Comparison of ENCODE assay signal across 8 mouse cellular contexts in the genomic region with DNA sequence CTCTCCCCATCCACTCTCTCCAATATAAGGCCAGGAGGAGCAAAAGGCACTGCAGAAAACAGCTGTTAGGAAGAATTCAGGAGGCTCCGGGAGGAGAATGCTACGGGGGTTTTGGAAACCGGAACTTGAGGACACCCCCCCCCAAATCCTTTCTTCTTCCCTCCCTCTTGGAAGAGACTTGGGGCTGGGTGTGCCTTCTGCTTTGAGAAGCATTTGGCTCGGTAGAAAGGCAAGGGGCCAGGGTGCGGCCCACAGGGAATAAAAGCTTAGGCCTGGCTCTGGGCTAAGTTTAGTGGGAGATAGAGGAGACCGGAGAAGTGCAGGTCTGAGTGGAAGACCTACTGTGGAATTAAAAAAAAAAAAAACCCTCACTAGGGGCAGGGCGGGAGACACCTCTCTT.
DNase-seq lines count a peak whose midpoint lies in the region; ATAC-seq and TF ChIP-seq lines count a peak whose summit lies in the region.

No protein-coding gene starts in this region.

- H3K4me3 ChIP-seq in forebrain, embryonic 16.5 days (replicated peaks; ENCODE audit: low read length): peak overlapping the region; percentile 95
- peak overlapping the region; percentile 84 for H3K4me3 ChIP-seq in hindbrain, embryonic 11.5 days (ENCODE audit: low read depth, low read length)
- H3K4me3 ChIP-seq in limb, embryonic 15.5 days: peak overlapping the region; percentile 85
- peak overlapping the region; percentile 44 for H3K4me3 ChIP-seq in myocyte

- peak overlapping the region; percentile 64 for H3K4me2 ChIP-seq in forebrain, embryonic 16.5 days (ENCODE audit: low read length)
- peak overlapping the region; percentile 89 for H3K4me2 ChIP-seq in hindbrain, embryonic 11.5 days (replicated peaks; ENCODE audit: low read depth, low read length)
- peak overlapping the region; percentile 86 for H3K4me2 ChIP-seq in limb, embryonic 15.5 days
- H3K4me2 ChIP-seq in myocyte (ENCODE audit: low read depth): peak overlapping the region; percentile 94

- H3K27ac ChIP-seq in forebrain, embryonic 16.5 days (ENCODE audit: low read length): peak overlapping the region; percentile 98; the same call in 1 of the 2 replicates
- H3K27ac ChIP-seq in hindbrain, embryonic 11.5 days (ENCODE audit: low read depth, low read length): no peak overlapping the region
- peak overlapping the region; percentile 48; the same call in 1 of the 2 replicates for H3K27ac ChIP-seq in limb, embryonic 15.5 days

- H3K36me3 ChIP-seq in forebrain, embryonic 16.5 days (ENCODE audit: control insufficient read depth, insufficient read depth): 0 out of 2 replicates have a peak, but pooled peaks cover 2% of the 10 kb centered on the region
- no peaks in the 10 kb centered on the region for H3K36me3 ChIP-seq in hindbrain, embryonic 11.5 days (ENCODE audit: control insufficient read depth, insufficient read depth, low read length)
- H3K36me3 ChIP-seq in limb, embryonic 15.5 days: no peaks in the 10 kb centered on the region
- H3K36me3 ChIP-seq in myocyte (ENCODE audit: control insufficient read depth, insufficient read depth): no peaks in the 10 kb centered on the region

- H3K27me3 ChIP-seq in forebrain, embryonic 16.5 days (replicated peaks; ENCODE audit: control insufficient read depth, insufficient read depth, low read length): no peaks in the 10 kb centered on the region
- H3K27me3 ChIP-seq in hindbrain, embryonic 11.5 days (ENCODE audit: control insufficient read depth, insufficient read depth, low read length): no peaks in the 10 kb centered on the region
- no peaks in the 10 kb centered on the region for H3K27me3 ChIP-seq in limb, embryonic 15.5 days
- no peaks in the 10 kb centered on the region for H3K27me3 ChIP-seq in myocyte (ENCODE audit: control insufficient read depth, insufficient read depth, insufficient read length)

- 6% methylated on average over 7 of the region's 7 CpGs for WGBS in forebrain, embryonic 16.5 days
- WGBS in hindbrain, embryonic 11.5 days: 11% methylated on average over 7 of the region's 7 CpGs
- WGBS in limb, embryonic 15.5 days: 8% methylated on average over 7 of the region's 7 CpGs

- H3K9ac ChIP-seq in forebrain, embryonic 16.5 days (replicated peaks; ENCODE audit: low read depth, low read length): peak overlapping the region; percentile 93
- peak overlapping the region; percentile 92; the same call in 1 of the 2 replicates for H3K9ac ChIP-seq in hindbrain, embryonic 11.5 days (ENCODE audit: low read depth, low read length)
- H3K9ac ChIP-seq in limb, embryonic 15.5 days: no peak overlapping the region

- H3ac ChIP-seq in myocyte (ENCODE audit: control insufficient read depth, insufficient read length): no peak overlapping the region

- TF ChIP-seq POLR2A in myocyte (IDR thresholded peaks at IDR 0.05; ENCODE audit: insufficient read length, low read depth): no peak

- peak; percentile 71 for DNase-seq in NIH3T3 (ENCODE audit: low read depth)
- DNase-seq in brain, adult 2 months (ENCODE audit: low read depth, low spot score): peak; percentile 43
- DNase-seq in hindbrain, embryonic 11.5 days (ENCODE audit: low spot score): peak; percentile 15
- no peak for DNase-seq in MN1 (ENCODE audit: low spot score)

- ATAC-seq in forebrain, embryonic 16.5 days: no peak
- ATAC-seq in hindbrain, embryonic 11.5 days (ENCODE audit: low FRiP score): no peak
- ATAC-seq in limb, embryonic 15.5 days (ENCODE audit: insufficient number of reproducible peaks, low FRiP score, low TSS enrichment, low read depth): no peak
- no peak for ATAC-seq in erythroid progenitor cell, adult 5-6 weeks (replicated peaks; ENCODE audit: low FRiP score, poor library complexity, severe bottlenecking)

- peaks cover 33% of the 10 kb centered on the region for H3K4me1 ChIP-seq in forebrain, embryonic 16.5 days (replicated peaks; ENCODE audit: control insufficient read depth, insufficient read depth, low read length)
- peaks cover 6% of the 10 kb centered on the region for H3K4me1 ChIP-seq in hindbrain, embryonic 11.5 days (replicated peaks; ENCODE audit: control insufficient read depth, insufficient read depth, low read length)
- peaks cover 23% of the 10 kb centered on the region for H3K4me1 ChIP-seq in limb, embryonic 15.5 days

- H3K79me2 ChIP-seq in myocyte (ENCODE audit: control insufficient read depth, insufficient read depth): no peaks in the 10 kb centered on the region

- no peaks in the 10 kb centered on the region for H3K9me3 ChIP-seq in forebrain, embryonic 16.5 days (ENCODE audit: control insufficient read depth, low read length)
- H3K9me3 ChIP-seq in hindbrain, embryonic 11.5 days (ENCODE audit: control insufficient read depth, low read length): no peaks in the 10 kb centered on the region
- H3K9me3 ChIP-seq in limb, embryonic 15.5 days: no peaks in the 10 kb centered on the region

TF ChIP-seq in myocyte, 11 proteins besides CTCF, POLR2A, EP300 and RAD21:
- TF ChIP-seq USF1 (IDR thresholded peaks at IDR 0.05; ENCODE audit: low read depth) (no peak), SRF (IDR thresholded peaks at IDR 0.05; ENCODE audit: control insufficient read depth, insufficient read length, low read depth) (no peak), TCF12 (IDR thresholded peaks at IDR 0.05; ENCODE audit: insufficient read depth, poor library complexity, severe bottlenecking) (no peak), REST (IDR thresholded peaks at IDR 0.05; ENCODE audit: insufficient read depth, insufficient read length) (no peak), CEBPB (IDR thresholded peaks at IDR 0.05; ENCODE audit: insufficient read depth, poor library complexity, severe bottlenecking) (no peak), MAX (IDR thresholded peaks at IDR 0.05; ENCODE audit: low read depth) (no peak), MYOD1 (IDR thresholded peaks at IDR 0.05; ENCODE audit: control insufficient read depth in 1 of 3, insufficient read length in 2 of 3, low read depth in 2 of 3) (no peak), POLR2AphosphoS2 (IDR thresholded peaks at IDR 0.05; ENCODE audit: insufficient read length, low read depth) (no peak), E2F4 (IDR thresholded peaks at IDR 0.05; ENCODE audit: insufficient read depth) (no peak), MYOG (IDR thresholded peaks at IDR 0.05; ENCODE audit: control insufficient read depth in 1 of 3, insufficient read depth in 1 of 3, insufficient read length in 2 of 3, low read depth in 2 of 3) (no peak), TCF3 (IDR thresholded peaks at IDR 0.05; ENCODE audit: insufficient read length, low read depth) (no peak)

Comparison
In these comparisons a context has a peak if more than half of its experiments do, and no peak if none do; other contexts are left out.
1. H3K4me3 ChIP-seq: peak in every context shown above with its lines; median percentile 95 in forebrain, embryonic 16.5 days; 85 in limb, embryonic 15.5 days; 84 in hindbrain, embryonic 11.5 days; 44 in myocyte.